Mouse (Mus musculus): ENCODE results near the gene Pcdh9. TPM values are rescaled to one million over a fixed set of nuclear protein-coding genes. Genes with fewer than 3 reads are reported as not detected.

Gene Pcdh9
- total RNA-seq, 2 experiments from 2014 or later, result not detected

GRCm38 (mm10) chr14:93409314-93409713 lies 481.2 kb downstream of the Pcdh9 start:
- ATAC-seq (replicated peaks; ENCODE audit: poor library complexity), result no peak

GRCm38 (mm10) chr14:93407747-93408146 lies 482.7 kb downstream of the Pcdh9 start:
- no peak for ATAC-seq (replicated peaks; ENCODE audit: poor library complexity)

- no peak for ATAC-seq (replicated peaks; ENCODE audit: poor library complexity)
Observed at GRCm38 (mm10) chr14:93385090-93385489, 505.4 kb downstream of the Pcdh9 start.

GRCm38 (mm10) chr14:93381163-93381562 lies 509.3 kb downstream of the Pcdh9 start:
- ATAC-seq (replicated peaks; ENCODE audit: poor library complexity), result no peak

DNA sequence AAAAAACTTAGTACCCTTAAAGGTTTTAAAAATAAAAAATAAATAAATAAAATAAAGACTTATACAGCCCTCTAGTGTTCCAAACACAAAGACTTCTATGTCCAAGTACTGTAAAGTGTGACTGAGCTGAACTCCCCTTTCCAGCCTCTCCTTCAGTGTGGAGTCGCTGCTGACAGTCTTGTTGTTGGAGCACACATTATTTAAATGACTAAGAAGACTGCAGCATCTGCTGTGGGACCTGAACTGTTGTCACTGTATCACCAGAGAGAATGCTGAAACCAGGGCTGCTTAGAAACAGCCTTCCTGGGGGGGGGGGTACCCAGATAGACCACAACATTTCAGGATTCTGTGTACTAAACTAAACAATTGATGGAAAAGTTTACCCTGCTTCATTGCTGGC lies 509.7 kb downstream of the Pcdh9 start:
- no peak for ATAC-seq (replicated peaks; ENCODE audit: poor library complexity)

DNA sequence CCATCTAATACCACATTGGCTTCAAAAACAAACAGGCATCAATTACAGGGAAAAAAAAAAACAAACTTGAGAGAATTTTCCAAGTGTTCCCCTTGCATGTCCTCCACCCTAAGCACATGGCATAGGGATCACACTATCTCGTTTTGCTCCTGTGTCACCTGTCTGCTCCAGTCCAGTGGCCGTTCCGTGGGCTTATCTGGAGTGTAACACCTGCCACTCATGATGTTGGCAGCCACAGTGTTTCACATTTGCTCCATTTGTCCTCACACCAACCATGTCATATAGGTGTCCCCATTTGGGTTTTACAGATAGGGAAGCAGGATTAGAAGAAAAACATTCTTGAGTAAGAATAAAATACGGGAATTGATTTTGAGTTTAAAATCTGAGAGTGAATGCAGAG lies 514.3 kb downstream of the Pcdh9 start:
- no peak for ATAC-seq (replicated peaks; ENCODE audit: poor library complexity)

DNA sequence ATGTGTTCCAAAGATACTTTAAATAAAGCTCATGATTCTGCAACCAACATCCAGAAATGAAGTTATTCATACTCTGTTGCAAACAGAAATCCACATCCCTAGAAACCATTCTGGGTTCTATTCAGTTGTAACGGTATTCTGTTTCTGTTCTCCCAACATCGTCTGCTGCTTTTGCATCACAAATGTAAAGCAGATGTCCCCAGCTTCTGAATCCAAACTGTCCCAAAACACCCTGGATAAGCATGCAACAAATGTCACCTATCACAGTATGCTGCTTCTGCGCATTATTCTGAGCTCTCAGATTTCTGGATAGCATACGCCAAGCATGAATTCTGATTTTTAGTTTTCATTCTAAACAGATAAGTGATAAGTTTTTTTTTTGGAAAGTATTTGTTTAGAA lies 516.3 kb downstream of the Pcdh9 start:
- ATAC-seq (replicated peaks; ENCODE audit: poor library complexity), result no peak

GRCm38 (mm10) chr14:93354150-93354549 lies 536.3 kb downstream of the Pcdh9 start:
- no peak for ATAC-seq (replicated peaks; ENCODE audit: poor library complexity)

DNA sequence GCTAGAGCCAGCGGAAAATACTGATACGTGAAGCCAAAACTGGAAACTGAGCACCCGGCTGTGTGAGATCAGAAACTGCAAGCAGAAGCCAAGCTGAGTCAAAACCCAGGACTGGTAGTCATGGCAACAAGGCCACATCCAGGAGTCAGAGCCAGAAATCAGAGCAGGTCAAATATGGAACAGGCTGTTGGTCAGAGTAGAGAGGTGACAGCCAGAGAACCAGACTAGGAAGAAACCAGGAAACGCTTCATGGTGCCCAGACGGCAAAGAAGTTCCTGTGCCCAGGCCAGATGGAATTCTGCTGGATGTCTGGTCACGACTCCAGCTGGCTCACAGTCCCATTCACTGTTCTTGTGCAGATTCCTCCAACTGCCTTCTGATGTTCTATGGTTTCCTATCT lies 539.6 kb downstream of the Pcdh9 start:
- no peak for ATAC-seq (replicated peaks; ENCODE audit: poor library complexity)

DNA sequence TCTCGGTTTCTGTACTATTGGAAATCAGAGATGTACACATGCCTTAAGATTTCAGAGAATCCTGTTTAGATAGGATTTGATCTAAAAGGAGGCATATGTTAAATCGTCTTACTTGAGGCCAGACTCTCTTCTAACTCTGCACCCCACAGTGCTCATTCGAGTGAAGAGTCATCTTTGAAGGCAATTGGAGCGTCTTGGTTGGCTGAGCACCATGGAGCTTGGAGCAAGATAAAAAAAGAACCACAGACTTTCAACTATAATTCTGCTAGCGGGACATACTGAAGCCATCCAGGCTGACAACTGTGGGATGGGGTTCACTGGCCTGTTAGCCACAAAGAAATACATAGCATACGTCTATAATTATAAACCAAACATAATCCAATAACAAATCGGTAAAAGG lies 541.3 kb downstream of the Pcdh9 start:
- no peak for ATAC-seq (replicated peaks; ENCODE audit: poor library complexity)

DNA sequence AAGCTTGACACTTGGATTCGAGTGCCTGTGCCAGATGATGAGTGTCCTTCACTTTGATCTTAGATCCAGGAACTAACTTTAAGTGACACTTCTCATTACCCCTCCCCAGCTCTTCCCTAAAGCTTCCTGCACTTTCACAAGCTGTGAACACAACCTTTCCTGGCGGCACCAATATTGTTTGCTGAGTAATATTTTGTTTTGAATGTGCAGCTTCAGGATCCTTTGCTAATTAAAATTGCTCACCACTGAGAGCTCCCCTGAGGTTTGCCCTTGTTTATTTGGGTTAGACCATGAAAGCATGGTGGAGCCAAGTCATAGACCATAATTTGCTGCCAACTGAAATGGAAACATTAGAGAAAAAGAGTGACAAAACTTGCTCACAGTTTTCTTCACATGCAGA lies 543.4 kb downstream of the Pcdh9 start:
- ATAC-seq (replicated peaks; ENCODE audit: poor library complexity), result no peak

- ATAC-seq (replicated peaks; ENCODE audit: poor library complexity), result no peak
Observed at GRCm38 (mm10) chr14:93342781-93343180, 547.7 kb downstream of the Pcdh9 start.

- no peak for ATAC-seq (replicated peaks; ENCODE audit: poor library complexity)
Observed at GRCm38 (mm10) chr14:93341390-93341789, 549.1 kb downstream of the Pcdh9 start.

- no peak for ATAC-seq (replicated peaks; ENCODE audit: poor library complexity)
Observed at GRCm38 (mm10) chr14:93329247-93329646, 561.2 kb downstream of the Pcdh9 start.

GRCm38 (mm10) chr14:93317393-93317792 lies 573.1 kb downstream of the Pcdh9 start:
- no peak for ATAC-seq (replicated peaks; ENCODE audit: poor library complexity)

DNA sequence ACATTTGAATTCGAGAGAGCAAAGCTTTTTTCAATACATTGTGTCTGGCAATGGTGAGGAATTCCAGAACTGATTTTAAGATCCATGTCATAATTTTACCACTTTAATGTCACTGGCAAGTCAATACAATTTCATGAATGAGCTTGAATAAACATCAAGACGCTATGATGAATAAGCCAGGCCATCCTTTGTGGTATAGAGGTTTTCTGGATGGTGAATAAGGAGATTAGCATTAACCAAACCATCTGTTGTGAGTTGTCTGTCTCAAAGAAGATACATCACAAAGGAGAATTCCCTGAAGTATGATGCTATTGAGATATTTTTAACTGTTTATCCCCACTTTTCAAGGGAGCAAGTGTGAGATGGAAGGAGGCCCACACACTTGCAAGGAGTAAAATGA lies 602.1 kb downstream of the Pcdh9 start:
- no peak for ATAC-seq (replicated peaks; ENCODE audit: poor library complexity)

DNA sequence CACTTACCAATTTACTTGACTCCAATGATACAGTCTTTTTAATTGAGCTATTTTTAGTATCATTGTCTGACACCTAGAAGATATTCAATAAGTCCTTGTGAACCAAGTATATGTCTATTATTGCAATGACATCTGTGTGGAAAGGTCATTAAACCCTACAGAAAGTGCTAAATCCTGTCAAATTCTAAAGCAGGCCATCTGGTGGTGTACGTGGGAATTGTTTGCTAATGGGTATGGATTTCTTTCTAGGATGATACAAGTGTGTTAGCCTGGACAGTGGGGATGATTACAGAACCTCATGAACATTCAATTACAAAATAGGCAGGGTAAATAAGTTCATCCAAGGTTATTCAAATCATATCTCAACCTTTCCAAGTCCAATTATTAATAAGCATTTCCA lies 602.8 kb downstream of the Pcdh9 start:
- ATAC-seq (replicated peaks; ENCODE audit: poor library complexity), result no peak

DNA sequence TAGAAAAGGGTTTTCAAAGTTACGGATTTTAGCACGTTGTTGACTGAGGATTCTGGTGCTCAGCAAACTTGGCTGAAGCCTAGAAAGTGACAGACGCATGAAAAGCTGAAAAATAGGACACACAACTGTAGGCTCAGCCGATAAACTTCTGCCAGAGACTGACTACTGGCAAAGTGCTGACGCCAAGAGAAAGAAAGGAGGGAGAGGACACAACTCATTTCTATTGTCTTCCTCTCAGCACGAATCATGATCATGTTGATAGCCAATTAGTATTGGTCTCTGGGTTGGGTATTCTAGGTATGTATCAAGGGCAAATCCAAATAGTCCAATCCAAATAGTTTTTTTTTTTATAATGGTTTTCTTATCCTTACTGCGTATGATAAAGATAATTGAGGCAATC lies 605.3 kb downstream of the Pcdh9 start:
- ATAC-seq (replicated peaks; ENCODE audit: poor library complexity), result no peak

DNA sequence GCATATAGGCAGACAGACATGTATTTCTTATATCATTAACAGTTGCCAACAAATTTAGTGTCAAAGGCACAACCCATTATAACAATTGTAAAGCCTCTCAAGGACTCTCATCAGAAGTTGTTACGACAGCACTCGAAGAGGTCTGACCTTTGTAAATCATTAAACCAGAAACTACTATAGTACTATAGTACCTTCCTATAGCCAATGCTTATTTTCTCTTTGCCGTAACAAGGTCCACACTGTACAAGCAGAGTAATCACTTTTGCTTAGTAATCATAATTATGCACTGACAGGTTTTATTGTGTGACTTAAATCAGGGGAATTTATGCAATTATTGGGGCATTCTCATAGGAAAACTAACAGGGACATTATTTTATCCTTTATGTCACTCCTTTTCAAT lies 606.5 kb downstream of the Pcdh9 start:
- ATAC-seq (replicated peaks; ENCODE audit: poor library complexity), result no peak

DNA sequence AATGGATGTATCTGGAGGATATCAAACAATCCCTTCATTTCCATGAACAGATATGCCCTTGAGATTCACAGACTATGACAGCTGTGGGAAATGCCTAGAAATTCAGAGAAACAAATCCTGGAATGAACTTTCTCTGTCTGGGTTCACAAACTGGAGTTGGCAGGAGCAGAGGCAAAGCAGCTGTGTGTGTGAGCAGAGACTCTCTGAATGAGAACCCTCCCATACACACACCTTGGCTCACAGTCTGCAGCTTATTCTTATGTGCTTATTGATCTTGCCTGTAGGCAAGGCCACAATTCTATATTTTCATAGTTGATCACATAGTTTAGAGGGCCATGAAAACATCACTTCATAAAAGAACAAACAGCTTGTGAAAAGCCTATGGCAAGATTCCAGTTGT lies 614.8 kb downstream of the Pcdh9 start:
- ATAC-seq (replicated peaks; ENCODE audit: poor library complexity), result no peak

- no peak for ATAC-seq (replicated peaks; ENCODE audit: poor library complexity)
Observed at GRCm38 (mm10) chr14:93274767-93275166, 615.7 kb downstream of the Pcdh9 start.

DNA sequence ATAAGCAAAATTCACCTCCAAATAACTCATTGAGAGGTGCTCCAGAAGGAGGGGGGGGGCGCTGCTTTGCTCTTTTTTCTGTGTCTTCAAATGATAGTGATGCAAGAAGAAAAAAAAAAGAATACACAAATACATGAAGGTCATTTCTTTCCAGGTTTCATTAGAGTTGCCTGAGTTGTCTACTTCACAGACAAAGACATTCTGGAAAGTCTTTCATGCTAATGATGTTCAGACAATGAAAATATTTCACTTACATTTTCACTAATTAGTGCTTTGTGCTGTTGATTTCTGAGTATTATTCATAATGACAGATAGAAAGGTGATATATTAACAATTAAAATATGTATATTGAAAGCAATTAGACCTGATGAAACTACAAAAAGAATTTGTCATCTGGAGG lies 637.1 kb downstream of the Pcdh9 start:
- ATAC-seq (replicated peaks; ENCODE audit: poor library complexity), result no peak

DNA sequence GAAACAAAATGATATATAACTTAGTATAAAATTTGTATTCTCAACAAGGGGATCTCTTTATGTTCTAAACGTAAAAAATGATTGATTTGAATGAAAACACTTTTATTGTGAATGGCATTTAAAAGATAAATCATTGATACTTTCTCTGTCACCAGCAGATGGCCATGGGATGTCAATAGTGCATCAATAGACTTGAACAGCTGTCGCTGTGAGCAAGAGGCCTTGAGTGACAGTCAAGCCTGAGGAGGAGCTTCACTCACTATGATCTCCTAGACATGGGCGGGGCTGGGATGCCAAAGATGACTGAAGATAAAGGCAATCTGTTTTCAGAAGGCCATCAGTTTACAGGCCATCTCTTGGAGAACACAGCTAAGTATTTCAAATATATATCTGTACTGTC lies 650.2 kb downstream of the Pcdh9 start:
- no peak for ATAC-seq (replicated peaks; ENCODE audit: poor library complexity)

- no peak for ATAC-seq (replicated peaks; ENCODE audit: poor library complexity)
Observed at GRCm38 (mm10) chr14:93234333-93234732, 656.1 kb downstream of the Pcdh9 start.
